Mouse (Mus musculus): ENCODE data around the gene Cxcl14. TPM values are rescaled to one million over a fixed set of nuclear protein-coding genes. Genes with fewer than 3 reads are reported as not detected.

The Cxcl14 gene
- total and polyA plus RNA-seq, 3 experiments: not detected

DNA sequence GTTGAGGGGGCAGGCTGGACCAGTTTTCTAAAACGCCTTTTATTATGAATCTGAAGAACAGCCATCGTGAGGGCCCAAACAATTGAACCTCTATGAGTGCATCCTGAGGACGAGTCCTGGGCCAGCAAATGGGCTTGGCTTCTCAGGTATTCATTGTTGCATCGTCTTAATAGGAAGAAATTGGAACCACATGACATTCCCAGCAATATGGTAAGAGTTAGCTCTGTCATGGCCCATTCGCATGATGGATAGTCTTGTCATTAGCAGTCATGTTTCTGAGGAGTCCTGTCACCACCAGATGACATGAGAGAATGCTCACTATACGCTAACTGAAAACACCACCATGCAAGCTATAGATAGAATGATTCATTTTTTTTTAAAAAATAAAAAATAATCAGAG is 32.8 kb upstream of the Cxcl14 start:
- no peak for DNase-seq (ENCODE audit: extremely low read depth)
- Histone ChIP-seq H3K79me2 (replicated peaks; ENCODE audit: control insufficient read depth, extremely low read depth, insufficient read depth, poor library complexity, severe bottlenecking) (no peaks in the 10 kb centered on the region), H3K27ac (ENCODE audit: insufficient read depth, low read depth) (no peak overlapping the region), H3K9me3 (replicated peaks; ENCODE audit: low read length) (peaks cover 3% of the 10 kb centered on the region), H3K27me3 (replicated peaks) (peaks cover 69% of the 10 kb centered on the region), H3K9ac (ENCODE audit: insufficient read depth, low read depth) (no peak overlapping the region), H3K36me3 (replicated peaks in 1 of 2; ENCODE audit: control insufficient read depth in 1 of 2, insufficient read depth in 1 of 2, low read length in 1 of 2) (no peaks in the 10 kb centered on the region), H3K4me3 (replicated peaks in 1 of 3; ENCODE audit: low read depth in 2 of 3, low read length in 2 of 3, poor library complexity in 1 of 3) (no peak overlapping the region), H3K4me1 (ENCODE audit: control insufficient read depth in 1 of 2, insufficient read depth in 2 of 2) (peaks cover 2 to 6% of the 10 kb centered on the region in 2 experiments; a peak in 2 of 4 replicates), H3K4me2 (ENCODE audit: insufficient read depth, low read depth, poor library complexity, severe bottlenecking) (no peak overlapping the region)
- TF ChIP-seq CHD2 (IDR thresholded peaks at IDR 0.05; ENCODE audit: low read length) (no peak), JUND (conservative IDR thresholded peaks at IDR 0.05; ENCODE audit: low read depth, low read length) (no peak), NRF1 (IDR thresholded peaks at IDR 0.05; ENCODE audit: low read depth, low read length) (no peak)
- in situ Hi-C loops (cut with MboI; ENCODE audit: low pct_ligation_motif_present, low pct_unique_long_range_greater_than_20kb, low sequenced_read_pairs): no loop called here
- dilution Hi-C loops (cut with MboI; ENCODE audit: extremely low pct_ligation_motif_present, extremely low pct_unique_long_range_greater_than_20kb, low sequenced_read_pairs): no loop called here

DNA sequence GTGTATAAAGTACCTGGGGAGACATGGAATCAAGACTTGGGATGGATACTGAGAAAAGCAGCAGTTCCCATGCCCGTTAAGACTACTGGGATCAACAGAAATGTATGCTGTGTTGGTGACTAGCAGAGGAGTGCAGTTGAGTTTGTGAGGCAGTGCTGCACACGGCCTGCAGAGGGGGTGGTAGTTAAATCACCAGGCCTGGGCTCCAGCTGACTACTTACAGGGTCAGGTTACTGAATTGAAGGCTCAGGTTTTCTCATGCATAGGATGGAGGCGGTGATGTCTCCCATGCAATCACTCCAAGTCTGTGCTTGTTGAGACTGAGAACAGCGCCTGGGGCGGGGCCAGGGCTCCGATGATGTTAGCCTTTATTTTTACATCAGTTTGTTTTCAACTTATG is 31.4 kb upstream of the Cxcl14 start:
- in situ Hi-C loops (cut with MboI; ENCODE audit: low pct_ligation_motif_present, low pct_unique_long_range_greater_than_20kb, low sequenced_read_pairs): no loop called here
- H3K27me3 ChIP-seq (replicated peaks): peaks cover 69% of the 10 kb centered on the region
- peaks cover 2 to 4% of the 10 kb centered on the region in 2 experiments; a peak in 2 of 4 replicates for H3K4me1 ChIP-seq (ENCODE audit: control insufficient read depth in 1 of 2, insufficient read depth in 2 of 2)
- no peak overlapping the region for H3K4me2 ChIP-seq (ENCODE audit: insufficient read depth, low read depth, poor library complexity, severe bottlenecking)
- dilution Hi-C loops (cut with MboI; ENCODE audit: extremely low pct_ligation_motif_present, extremely low pct_unique_long_range_greater_than_20kb, low sequenced_read_pairs): no loop called here
- peak; percentile 12 for DNase-seq (ENCODE audit: extremely low read depth)
- H3K27ac ChIP-seq (ENCODE audit: insufficient read depth, low read depth): no peak overlapping the region
- no peak overlapping the region for H3K9ac ChIP-seq (ENCODE audit: insufficient read depth, low read depth)
- peaks cover 3% of the 10 kb centered on the region for H3K9me3 ChIP-seq (replicated peaks; ENCODE audit: low read length)
- no peak for TF ChIP-seq BHLHE40 (IDR thresholded peaks at IDR 0.05; ENCODE audit: low read depth, low read length)
- TF ChIP-seq SIN3A (IDR thresholded peaks at IDR 0.05; ENCODE audit: low read length): no peak
- no peak for TF ChIP-seq ZNF384 (IDR thresholded peaks at IDR 0.05; ENCODE audit: low read depth, low read length)
- TF ChIP-seq MEF2A (IDR thresholded peaks at IDR 0.05; ENCODE audit: borderline replicate concordance, low read depth, low read length): no peak
- TF ChIP-seq CHD2 (IDR thresholded peaks at IDR 0.05; ENCODE audit: low read length): no peak
- TF ChIP-seq JUN (IDR thresholded peaks at IDR 0.05; ENCODE audit: insufficient read depth, low read depth, low read length): no peak
- TF ChIP-seq UBTF (IDR thresholded peaks at IDR 0.05; ENCODE audit: low read depth, low read length): no peak
- peak; percentile 48 for TF ChIP-seq SMC3 (IDR thresholded peaks at IDR 0.05; ENCODE audit: low read depth, low read length)
- no peak for TF ChIP-seq CHD1 (IDR thresholded peaks at IDR 0.05; ENCODE audit: low read depth, low read length)
- TF ChIP-seq RAD21 (IDR thresholded peaks at IDR 0.05; ENCODE audit: low read depth, low read length): peak; percentile 23
- TF ChIP-seq E2F4 (IDR thresholded peaks at IDR 0.05; ENCODE audit: insufficient replicate concordance, low read depth, low read length): no peak
- TF ChIP-seq ETS1 (conservative IDR thresholded peaks at IDR 0.05; ENCODE audit: low read depth, low read length): no peak
- peak in 1 of 2 experiments; percentile 50; a peak in 2 of 4 replicates for TF ChIP-seq CTCF (conservative IDR thresholded peaks at IDR 0.05 in 1 of 2, IDR thresholded peaks at IDR 0.05 in 1 of 2; ENCODE audit: low read depth in 2 of 2, low read length in 2 of 2)
- TF ChIP-seq JUND (conservative IDR thresholded peaks at IDR 0.05; ENCODE audit: low read depth, low read length): no peak
- TF ChIP-seq EP300 (IDR thresholded peaks at IDR 0.05; ENCODE audit: low read length): no peak
- TF ChIP-seq MYC (IDR thresholded peaks at IDR 0.05; ENCODE audit: low read depth, low read length): no peak
- no peaks in the 10 kb centered on the region for H3K79me2 ChIP-seq (replicated peaks; ENCODE audit: control insufficient read depth, extremely low read depth, insufficient read depth, poor library complexity, severe bottlenecking)
- no peaks in the 10 kb centered on the region for H3K36me3 ChIP-seq (replicated peaks in 1 of 2; ENCODE audit: control insufficient read depth in 1 of 2, insufficient read depth in 1 of 2, low read length in 1 of 2)
- H3K4me3 ChIP-seq (replicated peaks in 1 of 3; ENCODE audit: low read depth in 2 of 3, low read length in 2 of 3, poor library complexity in 1 of 3): no peak overlapping the region

All from CH12.LX (cell line).